Comparison of ENCODE assay signal across 11 mouse cellular contexts in genomic region chr11:62466546-62466945, GRCm38 (mm10). TPM values are rescaled to one million over a fixed set of nuclear protein-coding genes. Genes with fewer than 3 reads are reported as not detected.
DNase-seq lines count a peak whose midpoint lies in the region; ATAC-seq lines count a peak whose summit lies in the region.
"Had no signal": no experiment of that assay in that cellular context is flagged by ENCODE, and none has a peak within 500 bp of the region (broad histone marks: within the 10 kb centered on the region; RNA-seq: fewer than 3 reads in every experiment).

No protein-coding gene starts in this region.

- 0 out of 2 replicates have a peak, but pooled peaks have one; percentile 17 for ATAC-seq in erythroblast, adult 5-6 weeks (replicated peaks; ENCODE audit: low FRiP score, poor library complexity, severe bottlenecking)
- ATAC-seq in megakaryocyte progenitor cell, adult 5-6 weeks (replicated peaks; ENCODE audit: poor library complexity): peak; percentile 73
- no peak for ATAC-seq in forebrain, embryonic 16.5 days

- 62% methylated on average over 3 of the region's 3 CpGs for WGBS in heart, embryonic 10.5 days
- WGBS in forebrain, embryonic 16.5 days: 90% methylated on average over 3 of the region's 3 CpGs

- H3K4me1 ChIP-seq in heart, embryonic 10.5 days: peaks cover 18% of the 10 kb centered on the region
- H3K4me1 ChIP-seq in forebrain, embryonic 16.5 days (replicated peaks; ENCODE audit: control insufficient read depth, insufficient read depth, low read length): no peaks in the 10 kb centered on the region
- H3K4me1 ChIP-seq: limb, embryonic 15.5 days had no signal

- H3K36me3 ChIP-seq in heart, embryonic 10.5 days: 0 out of 2 replicates have a peak, but pooled peaks cover 2% of the 10 kb centered on the region
- H3K36me3 ChIP-seq in forebrain, embryonic 16.5 days (ENCODE audit: control insufficient read depth, insufficient read depth): no peaks in the 10 kb centered on the region
- H3K36me3 ChIP-seq: heart, embryonic 13.5 days; limb, embryonic 15.5 days had no signal

- H3K27ac ChIP-seq in heart, embryonic 10.5 days: peak overlapping the region; percentile 23; the same call in 1 of the 2 replicates
- H3K27ac ChIP-seq in forebrain, embryonic 16.5 days (ENCODE audit: low read length): no peak overlapping the region
- H3K27ac ChIP-seq: heart, embryonic 13.5 days; limb, embryonic 15.5 days had no signal

- H3K9me3 ChIP-seq in heart, embryonic 10.5 days: no peaks in the 10 kb centered on the region
- no peaks in the 10 kb centered on the region for H3K9me3 ChIP-seq in forebrain, embryonic 16.5 days (ENCODE audit: control insufficient read depth, low read length)
- H3K9me3 ChIP-seq: heart, embryonic 13.5 days; limb, embryonic 15.5 days had no signal

- intact Hi-C loops in heart, postnatal 10 days (cut with DNase I): no loop called here

- peak; percentile 85 for DNase-seq in heart, embryonic 10.5 days (ENCODE audit: low spot score)
- DNase-seq in heart, postnatal 10 days: no peak
- peak; percentile 1 to 2 for DNase-seq in B cell, adult 2 months
- no peak for DNase-seq in adrenal gland, postnatal 4 days (ENCODE audit: low spot score in 2 of 2)
- no peak for DNase-seq in adrenal gland, postnatal 14 days
- DNase-seq: kidney, adult 9 months had no signal

- H3K9ac ChIP-seq in forebrain, embryonic 16.5 days (replicated peaks; ENCODE audit: low read depth, low read length): no peak overlapping the region
- H3K9ac ChIP-seq: heart, embryonic 13.5 days; limb, embryonic 15.5 days had no signal

- H3K4me2 ChIP-seq in forebrain, embryonic 16.5 days (ENCODE audit: low read length): no peak overlapping the region
- H3K4me2 ChIP-seq: heart, embryonic 13.5 days; limb, embryonic 15.5 days had no signal

- H3K4me3 ChIP-seq in heart, embryonic 10.5 days: no peak overlapping the region
- no peak overlapping the region for H3K4me3 ChIP-seq in forebrain, embryonic 16.5 days (replicated peaks; ENCODE audit: low read length)
- H3K4me3 ChIP-seq: heart, embryonic 13.5 days; limb, embryonic 15.5 days had no signal

- H3K27me3 ChIP-seq in heart, embryonic 10.5 days (ENCODE audit: insufficient read depth, poor library complexity, severe bottlenecking): no peaks in the 10 kb centered on the region
- no peaks in the 10 kb centered on the region for H3K27me3 ChIP-seq in forebrain, embryonic 16.5 days (replicated peaks; ENCODE audit: control insufficient read depth, insufficient read depth, low read length)
- H3K27me3 ChIP-seq: heart, embryonic 13.5 days; limb, embryonic 15.5 days had no signal

RNA-seq across cellular contexts. Expression of gene Ncor1, which starts 8.2 kb away (rescaled TPM):
- polyA plus RNA-seq in heart, embryonic 10.5 days (2016; fragmentation: Nextera tagmentation; extraction: Ambion mirVana): 114 and 134 TPM in 2 replicates
- 100 to 1,000 TPM; 137 to 148 TPM for total RNA-seq in heart, postnatal 10 days (2021)
- 149 and 283 TPM in 2 replicates for total RNA-seq in erythroblast, adult 5-6 weeks (2015; ENCODE audit: low replicate concordance)
- 146 and 152 TPM in 2 replicates for total RNA-seq in erythroblast, adult 5-6 weeks (2017; ENCODE audit: low replicate concordance)
- 354 and 377 TPM in 2 replicates for total RNA-seq in megakaryocyte progenitor cell, adult 5-6 weeks (2015)
- 211 and 287 TPM in 2 replicates for total RNA-seq in megakaryocyte progenitor cell, adult 5-6 weeks (2017)
- total RNA-seq in adrenal gland, postnatal 4 days (2021): 100 to 1,000 TPM; 200 to 226 TPM
- polyA plus RNA-seq in forebrain, embryonic 16.5 days (2015; fragmentation: Nextera tagmentation; extraction: Ambion mirVana): 186 and 203 TPM in 2 replicates
- 197 and 214 TPM in 2 replicates for total RNA-seq in adrenal gland, postnatal 14 days (2021)

RNA-seq across cellular contexts. Expression of gene Pigl, which starts 8.3 kb away (rescaled TPM):
- 14.1 and 15.4 TPM in 2 replicates for polyA plus RNA-seq in heart, embryonic 10.5 days (2016; fragmentation: Nextera tagmentation; extraction: Ambion mirVana)
- 1 to 10 TPM; 2.7 to 3.6 TPM for total RNA-seq in heart, postnatal 10 days (2021)
- 0.38 and 2.5 TPM in 2 replicates for total RNA-seq in erythroblast, adult 5-6 weeks (2015; ENCODE audit: low replicate concordance)
- total RNA-seq in erythroblast, adult 5-6 weeks (2017; ENCODE audit: low replicate concordance): 1.1 TPM in 2 replicates
- 6.5 and 9.2 TPM in 2 replicates for total RNA-seq in megakaryocyte progenitor cell, adult 5-6 weeks (2015)
- total RNA-seq in megakaryocyte progenitor cell, adult 5-6 weeks (2017): 2.0 and 2.4 TPM in 2 replicates
- 10 to 100 TPM in 1 of 2 experiments, 1 to 10 TPM in 1; 8.5 to 10.2 TPM for total RNA-seq in adrenal gland, postnatal 4 days (2021)
- polyA plus RNA-seq in forebrain, embryonic 16.5 days (2015; fragmentation: Nextera tagmentation; extraction: Ambion mirVana): 6.2 and 6.9 TPM in 2 replicates
- 6.9 and 7.7 TPM in 2 replicates for total RNA-seq in adrenal gland, postnatal 14 days (2021)

Comparison
In these comparisons a context has a peak if more than half of its experiments do, and no peak if none do; other contexts are left out.
1. DNase-seq: peak in heart, embryonic 10.5 days (single experiment) and B cell, adult 2 months (2 of 2); none in heart, postnatal 10 days (0 of 2), adrenal gland, postnatal 4 days (0 of 2) and adrenal gland, postnatal 14 days (single experiment).